Mouse (Mus musculus) MEL (cell line): ENCODE results near the gene Nid1.

Experiments
- E2F4 ChIP-seq: IDR thresholded peaks from 2 replicates; pipeline ENCODE4 v1.6.1; 2011; ENCODE audit warnings: low read depth, low read length, improper control_type of control experiment, borderline replicate concordance
- MAZ ChIP-seq: IDR thresholded peaks from 2 replicates; pipeline ENCODE4 v1.6.1; 2012; ENCODE audit warnings: low read depth, mild to moderate bottlenecking, inconsistent platforms, low read length, improper control_type of control experiment

DNA sequence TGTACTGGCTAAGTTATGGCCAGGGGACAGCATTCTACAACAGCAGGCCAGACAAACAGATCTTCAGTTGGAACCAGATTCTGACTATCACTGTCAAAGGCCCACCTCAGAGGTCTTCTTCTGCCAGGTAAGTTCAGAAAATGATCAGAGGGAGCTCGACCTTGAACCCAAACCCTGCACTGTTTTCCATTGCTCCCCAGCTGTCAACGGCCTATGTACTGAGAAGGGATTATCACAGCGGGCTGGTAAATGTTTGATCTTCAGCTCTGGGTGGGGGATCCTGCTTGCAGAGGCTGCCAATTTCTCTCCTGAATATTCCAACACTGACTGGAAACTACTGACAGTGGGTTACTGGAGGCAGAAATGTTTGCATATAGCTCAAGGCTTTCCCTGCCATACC is 23.1 kb upstream of the Nid1 start:
- TF ChIP-seq E2F4 (no peak), MAZ (no peak)
